Mouse (Mus musculus): ENCODE measurements around the gene Tnip3.

DNA sequence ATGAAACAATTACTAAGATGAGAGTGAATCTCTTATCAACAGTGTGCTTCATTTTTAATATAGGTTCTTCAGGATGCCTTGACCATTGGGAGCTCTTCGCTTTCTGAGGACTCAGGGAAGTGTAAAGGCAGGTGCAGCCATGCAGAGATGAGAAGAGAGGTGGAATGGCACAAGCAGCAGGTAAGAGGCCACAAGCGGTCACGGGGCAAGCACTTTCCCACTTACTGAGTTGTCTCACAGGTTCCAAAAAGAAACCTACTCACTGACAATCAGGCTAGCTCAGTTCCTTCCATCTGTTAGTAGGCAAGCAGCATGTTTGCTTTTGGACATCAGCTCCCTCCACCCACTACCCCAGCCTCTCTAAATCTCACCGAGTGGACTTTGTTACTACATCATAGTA is 80.7 kb downstream of the Tnip3 start:
- TF ChIP-seq CTCF (IDR thresholded peaks at IDR 0.05) (no peak), EP300 (IDR thresholded peaks at IDR 0.05) (no peak)
